11 mouse cellular contexts compared by ENCODE assay signal in the genomic region with DNA sequence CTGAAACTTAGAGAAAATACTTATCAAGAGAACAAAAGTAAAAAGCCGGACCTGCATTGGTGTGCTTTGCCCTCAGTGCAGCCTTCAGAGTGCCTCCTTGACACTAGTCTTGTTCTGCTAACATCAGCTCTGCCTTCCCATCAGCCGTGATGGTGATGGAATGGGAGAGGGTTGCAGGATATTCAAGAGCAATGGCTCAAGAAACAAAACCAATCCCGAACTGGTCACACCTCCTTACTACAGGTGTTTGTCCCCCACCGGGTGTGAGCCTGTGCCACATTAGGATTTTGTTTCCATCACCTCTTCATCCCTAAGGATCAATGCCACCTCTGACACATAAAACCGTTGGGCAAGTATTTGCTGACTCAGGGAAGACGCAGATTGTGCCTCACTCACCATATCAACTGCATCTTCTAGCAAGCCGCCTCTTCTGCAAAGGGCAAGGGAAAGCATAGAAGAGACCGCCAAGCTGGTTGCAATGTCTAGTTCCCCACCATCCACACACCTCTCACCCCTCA. TPM values are rescaled to one million over a fixed set of nuclear protein-coding genes. Genes with fewer than 3 reads are reported as not detected.
DNase-seq lines count a peak whose midpoint lies in the region; ATAC-seq and TF ChIP-seq lines count a peak whose summit lies in the region.
"Had no signal": no experiment of that assay in that cellular context is flagged by ENCODE, and none has a peak within 500 bp of the region (broad histone marks: within the 10 kb centered on the region; RNA-seq: fewer than 3 reads in every experiment).

No protein-coding gene starts in this region.

- no peaks in the 10 kb centered on the region for H3K9me3 ChIP-seq in heart, embryonic 10.5 days
- no peaks in the 10 kb centered on the region for H3K9me3 ChIP-seq in ES-E14 (ENCODE audit: control insufficient read depth, insufficient read depth, low read depth, low read length)
- no peaks in the 10 kb centered on the region for H3K9me3 ChIP-seq in forebrain, embryonic 12.5 days
- no peaks in the 10 kb centered on the region for H3K9me3 ChIP-seq in limb, embryonic 14.5 days (ENCODE audit: control insufficient read depth, low read length)

- H3K4me1 ChIP-seq in heart, embryonic 10.5 days = 0 out of 2 replicates have a peak, but pooled peaks cover 13% of the 10 kb centered on the region
- H3K4me1 ChIP-seq in ES-E14 (ENCODE audit: control insufficient read depth in 2 of 2, insufficient read depth in 2 of 2, low read length in 2 of 2, poor library complexity in 1 of 2) = peaks cover 0 to 2% of the 10 kb centered on the region in 2 experiments; a peak in 1 of 4 replicates
- H3K4me1 ChIP-seq in forebrain, embryonic 12.5 days = peaks cover 12% of the 10 kb centered on the region; the same call in 1 of the 2 replicates
- peaks cover 16% of the 10 kb centered on the region for H3K4me1 ChIP-seq in limb, embryonic 14.5 days (ENCODE audit: control insufficient read depth, insufficient read depth, low read length)

- H3K9ac ChIP-seq in ES-E14 (ENCODE audit: insufficient read depth, low read depth, low read length, poor library complexity, severe bottlenecking) = no peak overlapping the region
- no peak overlapping the region; the same call in 1 of the 2 replicates for H3K9ac ChIP-seq in forebrain, embryonic 12.5 days
- no peak overlapping the region for H3K9ac ChIP-seq in limb, embryonic 14.5 days (ENCODE audit: low read depth, low read length, severe bottlenecking)

- ATAC-seq in forebrain, embryonic 12.5 days (ENCODE audit: low FRiP score) = no peak
- no peak for ATAC-seq in limb, embryonic 14.5 days (ENCODE audit: low FRiP score, low read depth)
- ATAC-seq: activated CD4-positive, CD25-positive, alpha-beta regulatory T cell, adult 4 months had no signal

- no peak for DNase-seq in heart, embryonic 10.5 days (ENCODE audit: low spot score)
- no peak for DNase-seq in heart, postnatal 4 days
- DNase-seq in ES-E14 (ENCODE audit: low read depth, low spot score) = no peak
- no peak for DNase-seq in limb, embryonic 14.5 days (ENCODE audit: low spot score)
- no peak for DNase-seq in thymus, postnatal 36 days
- no peak for DNase-seq in adrenal gland, adult (ENCODE audit: inconsistent age in 2 of 2, low spot score in 1 of 2)
- DNase-seq in layer of hippocampus, postnatal 36 days = no peak
- DNase-seq: kidney, adult 2 months had no signal

- peak overlapping the region; percentile 64; the same call in 1 of the 2 replicates for H3K4me3 ChIP-seq in heart, embryonic 10.5 days
- H3K4me3 ChIP-seq in ES-E14 (ENCODE audit: insufficient read depth in 1 of 2, low read depth in 1 of 2, low read length in 2 of 2, poor library complexity in 1 of 2, severe bottlenecking in 1 of 2) = no peak overlapping the region
- peak overlapping the region; percentile 50 for H3K4me3 ChIP-seq in forebrain, embryonic 12.5 days (replicated peaks)
- H3K4me3 ChIP-seq in limb, embryonic 14.5 days (replicated peaks; ENCODE audit: low read length) = peak overlapping the region; percentile 45
- H3K4me3 ChIP-seq: erythroblast, embryonic 14.5 days had no signal

- TF ChIP-seq POLR2A in limb, embryonic 14.5 days (IDR thresholded peaks at IDR 0.05; ENCODE audit: borderline replicate concordance, extremely low read depth, insufficient read depth, insufficient read length) = no peak

- H3K27ac ChIP-seq in heart, embryonic 10.5 days = no peak overlapping the region
- H3K27ac ChIP-seq in ES-E14 (ENCODE audit: insufficient read depth, low read depth, low read length, poor library complexity, severe bottlenecking) = no peak overlapping the region
- H3K27ac ChIP-seq in forebrain, embryonic 12.5 days = no peak overlapping the region
- H3K27ac ChIP-seq in limb, embryonic 14.5 days (replicated peaks; ENCODE audit: low read depth, low read length) = no peak overlapping the region

- peaks cover 59% of the 10 kb centered on the region for H3K27me3 ChIP-seq in heart, embryonic 10.5 days (ENCODE audit: insufficient read depth, poor library complexity, severe bottlenecking)
- peaks cover 51% of the 10 kb centered on the region for H3K27me3 ChIP-seq in forebrain, embryonic 12.5 days
- H3K27me3 ChIP-seq in limb, embryonic 14.5 days (ENCODE audit: control insufficient read depth, insufficient read depth, low read length) = peaks cover 27% of the 10 kb centered on the region

- H3K36me3 ChIP-seq in heart, embryonic 10.5 days = no peaks in the 10 kb centered on the region
- no peaks in the 10 kb centered on the region for H3K36me3 ChIP-seq in ES-E14 (ENCODE audit: control insufficient read depth, insufficient read depth, low read length, poor library complexity, severe bottlenecking)
- H3K36me3 ChIP-seq in forebrain, embryonic 12.5 days (replicated peaks) = no peaks in the 10 kb centered on the region
- H3K36me3 ChIP-seq in limb, embryonic 14.5 days (ENCODE audit: control insufficient read depth, insufficient read depth, low read length) = no peaks in the 10 kb centered on the region

- 49% methylated on average over 8 of the region's 8 CpGs for WGBS in heart, embryonic 10.5 days
- WGBS in forebrain, embryonic 12.5 days = 40% methylated on average over 8 of the region's 8 CpGs
- 44% methylated on average over 8 of the region's 8 CpGs for WGBS in limb, embryonic 14.5 days

- in situ Hi-C loops in ES-E14 (cut with MboI; ENCODE audit: low sequenced_read_pairs in 2 of 2, unreplicated experiment in 2 of 2) = no loop called here

- H3K4me2 ChIP-seq in forebrain, embryonic 12.5 days = peak overlapping the region; percentile 93
- peak overlapping the region; percentile 93 for H3K4me2 ChIP-seq in limb, embryonic 14.5 days (replicated peaks; ENCODE audit: low read depth, low read length, severe bottlenecking)

TF ChIP-seq in ES-E14, 5 proteins besides CTCF, POLR2A, EP300 and RAD21:
- TF ChIP-seq ZNF384 (IDR thresholded peaks at IDR 0.05; ENCODE audit: low read depth, low read length) (no peak), HCFC1 (IDR thresholded peaks at IDR 0.05; ENCODE audit: borderline replicate concordance, insufficient read depth, low read length) (no peak), MAFK (IDR thresholded peaks at IDR 0.05; ENCODE audit: insufficient read depth, low read depth, low read length) (peak; percentile 80), CHD2 (IDR thresholded peaks at IDR 0.05; ENCODE audit: low read depth, low read length) (no peak)

RNA-seq across cellular contexts. Expression of gene Sv2b, which starts 1.4 kb away (rescaled TPM):
- 0.41 and 0.91 TPM in 2 replicates for polyA plus RNA-seq in heart, embryonic 10.5 days (2016; fragmentation: Nextera tagmentation; extraction: Ambion mirVana)
- under 1 TPM; 0.36 to 0.61 TPM for total RNA-seq in heart, postnatal 4 days (2021)
- 0.27 TPM in 1 of 2 replicates, not detected in the other for total RNA-seq in ES-E14 (2012; rRNA removed)
- 4.6 TPM in 2 replicates for polyA plus RNA-seq in forebrain, embryonic 12.5 days (2016; fragmentation: Nextera tagmentation; extraction: Ambion mirVana)
- 1.1 and 1.2 TPM in 2 replicates for polyA plus RNA-seq in limb, embryonic 14.5 days (2012; rRNA removed)
- polyA plus RNA-seq in limb, embryonic 14.5 days (2014; fragmentation: Nextera tagmentation; extraction: Ambion mirVana) = 2.1 and 2.5 TPM in 2 replicates
- total RNA-seq in layer of hippocampus, postnatal 36 days (2021) = 100 to 1,000 TPM; 278 to 333 TPM
- polyA plus RNA-seq: activated CD4-positive, CD25-positive, alpha-beta regulatory T cell, adult 4 months; erythroblast, embryonic 14.5 days; kidney, adult 2 months had no signal

Comparison
In these comparisons a context has a peak if more than half of its experiments do, and no peak if none do; other contexts are left out.
1. H3K4me3 ChIP-seq: peak in heart, embryonic 10.5 days (single experiment), forebrain, embryonic 12.5 days (single experiment) and limb, embryonic 14.5 days (single experiment); none in ES-E14 (0 of 2).
2. RNA of gene Sv2b, which starts 1.4 kb away (total RNA-seq): 278 to 333 TPM in layer of hippocampus, postnatal 36 days; 0.36 to 0.61 TPM in heart, postnatal 4 days and 0.27 TPM in ES-E14; every median in the first group is over 100 times any median in the second.